Mouse (Mus musculus): ENCODE data around the gene Zfp810. TPM values are rescaled to one million over a fixed set of nuclear protein-coding genes. Genes with fewer than 3 reads are reported as not detected.

Zfp810 gene
- total RNA-seq, 2 experiments from 2014 or later = 8.2 to 9.1 TPM

DNA sequence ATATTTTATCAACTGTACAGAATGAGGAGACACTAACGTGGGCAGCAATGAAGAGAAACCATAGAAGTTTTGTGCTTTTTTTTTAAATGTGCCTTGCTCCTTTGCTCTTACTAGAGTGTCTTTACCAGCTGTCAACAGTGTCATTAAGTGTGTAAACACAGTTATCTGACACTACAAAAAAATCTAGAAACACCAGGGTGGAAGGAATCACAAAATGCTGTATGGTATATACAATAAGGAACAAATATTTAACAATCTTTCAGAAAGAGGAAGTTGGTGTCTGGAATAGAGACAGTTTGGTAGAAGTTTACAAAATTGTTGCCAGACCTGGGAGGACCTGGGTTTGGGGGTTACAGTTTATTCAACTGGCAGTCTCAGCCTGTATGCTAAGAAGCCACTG, 45.9 kb downstream of the Zfp810 start:
- no peak for ATAC-seq (ENCODE audit: poor library complexity, severe bottlenecking)

DNA sequence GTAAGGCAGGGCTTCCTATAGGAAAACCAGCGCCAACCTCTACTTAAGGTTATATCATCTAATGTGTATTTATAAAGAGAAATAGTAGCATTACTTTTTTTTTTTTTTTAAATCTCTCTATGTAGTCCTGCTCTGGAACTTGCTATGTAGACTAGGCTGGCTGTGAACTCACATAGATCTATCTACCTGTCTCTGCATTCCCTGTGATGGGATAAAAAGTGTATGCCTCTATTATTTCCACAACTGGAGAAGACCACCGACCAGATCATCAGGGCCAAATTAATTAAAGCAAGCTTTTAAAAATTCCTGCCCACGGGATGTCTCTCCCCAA, 47.4 kb downstream of the Zfp810 start:
- no peak for ATAC-seq (ENCODE audit: poor library complexity, severe bottlenecking)

DNA sequence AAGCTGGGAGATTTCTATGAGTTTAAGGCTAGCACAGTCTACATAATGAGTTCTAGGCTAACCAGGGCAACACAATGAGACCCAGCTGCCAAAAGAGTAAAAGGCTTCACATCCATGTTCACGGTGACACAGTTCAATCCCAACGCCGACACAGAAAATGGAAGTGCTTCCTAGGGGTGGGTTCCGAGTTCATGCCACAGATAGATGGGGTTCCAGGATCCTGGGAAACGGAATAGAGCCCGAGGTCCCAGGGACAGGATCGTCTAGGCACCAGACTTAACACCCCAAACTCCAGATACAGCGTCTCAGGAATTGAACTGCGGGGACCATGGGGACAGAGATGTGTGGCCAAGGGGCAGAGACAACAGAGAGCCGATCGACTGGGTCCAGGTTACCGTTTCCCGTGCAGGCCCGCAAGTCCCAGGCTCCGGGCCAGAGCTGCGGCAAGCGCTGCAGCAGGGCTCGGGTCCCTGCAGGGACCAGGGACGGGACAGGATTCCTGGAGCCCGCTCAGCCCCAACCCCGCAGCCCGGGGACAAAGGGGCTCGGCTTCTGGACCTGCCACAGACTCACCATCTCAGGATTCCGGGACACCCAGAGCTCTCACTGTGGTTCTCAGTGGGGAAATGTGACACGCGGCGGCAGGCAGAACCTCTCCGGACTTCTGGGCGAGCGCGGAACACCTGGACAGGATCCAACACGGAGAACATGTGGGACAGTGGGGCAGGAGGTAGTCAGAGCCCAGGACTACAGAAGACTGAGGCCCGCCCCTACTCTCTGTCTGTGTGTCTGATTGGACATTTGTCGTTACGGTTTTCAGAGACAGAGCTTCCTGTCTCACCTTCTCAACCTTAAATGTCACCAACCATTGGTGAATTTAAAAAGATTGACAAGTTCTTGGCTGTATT, 48.0 kb downstream of the Zfp810 start, which contains the start of gene Zfp599:
Gene Zfp599, minus strand, starts transcription at position 712 of the 908 bp plus-strand sequence.
- peak; percentile 92 for ATAC-seq (ENCODE audit: poor library complexity, severe bottlenecking)

DNA sequence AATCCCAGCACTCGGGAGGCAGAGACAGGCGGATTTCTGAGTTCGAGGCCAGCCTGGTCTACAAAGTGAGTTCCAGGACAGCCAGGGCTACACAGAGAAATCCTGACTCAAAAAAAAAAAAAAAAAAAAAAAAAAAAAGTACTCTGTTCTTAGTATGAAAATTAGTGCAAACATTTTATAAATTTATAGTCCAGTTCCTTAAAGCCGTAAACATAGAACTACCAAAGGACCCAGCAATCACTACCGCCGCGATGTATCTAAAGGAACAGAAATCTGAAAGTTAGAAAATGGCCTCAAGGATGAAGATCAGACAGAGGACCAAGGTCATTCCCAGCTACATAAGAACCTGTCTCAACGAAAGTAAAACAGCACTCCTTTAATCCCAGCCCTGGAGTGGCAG, 48.7 kb downstream of the Zfp810 start:
- ATAC-seq (ENCODE audit: poor library complexity, severe bottlenecking) = no peak

DNA sequence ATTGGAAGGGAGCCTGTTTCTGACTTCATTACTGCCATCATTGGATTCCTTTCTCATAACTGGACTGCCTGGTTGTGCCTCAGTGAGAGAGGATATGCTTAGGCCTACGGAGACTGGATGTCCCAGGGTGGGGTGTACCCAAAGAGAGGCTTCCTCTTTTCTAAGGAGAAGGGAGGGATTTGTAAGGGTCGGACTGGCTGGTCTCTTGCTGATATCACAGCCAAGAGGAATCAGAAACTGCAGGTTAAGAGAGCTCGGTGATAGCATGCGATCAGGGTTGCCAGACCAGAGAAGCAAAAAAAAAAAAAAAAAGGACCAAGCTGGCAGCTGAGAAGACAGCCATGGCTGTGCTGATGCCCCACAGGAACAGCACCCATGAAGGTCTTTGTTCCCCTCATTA, 50.9 kb downstream of the Zfp810 start:
- no peak for ATAC-seq (ENCODE audit: poor library complexity, severe bottlenecking)

DNA sequence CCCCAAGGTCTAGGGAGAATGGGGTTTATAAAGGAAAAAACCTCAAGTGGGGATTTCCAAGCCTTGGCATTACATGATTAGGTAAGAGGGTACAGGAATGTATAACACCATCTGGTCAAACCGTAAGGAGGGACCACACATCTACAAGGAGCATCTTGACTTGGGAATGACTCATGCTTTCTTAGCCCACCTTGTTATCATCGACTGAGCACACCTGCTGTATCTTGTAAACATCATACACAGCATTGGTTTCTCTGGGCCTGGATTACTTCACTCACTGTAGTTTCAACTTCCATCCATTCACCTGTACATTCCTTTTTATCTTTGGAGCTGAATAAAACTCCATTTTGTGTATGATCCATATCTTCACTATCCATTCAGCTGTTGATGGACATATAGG, 63.2 kb downstream of the Zfp810 start:
- ATAC-seq (ENCODE audit: poor library complexity, severe bottlenecking) = no peak

DNA sequence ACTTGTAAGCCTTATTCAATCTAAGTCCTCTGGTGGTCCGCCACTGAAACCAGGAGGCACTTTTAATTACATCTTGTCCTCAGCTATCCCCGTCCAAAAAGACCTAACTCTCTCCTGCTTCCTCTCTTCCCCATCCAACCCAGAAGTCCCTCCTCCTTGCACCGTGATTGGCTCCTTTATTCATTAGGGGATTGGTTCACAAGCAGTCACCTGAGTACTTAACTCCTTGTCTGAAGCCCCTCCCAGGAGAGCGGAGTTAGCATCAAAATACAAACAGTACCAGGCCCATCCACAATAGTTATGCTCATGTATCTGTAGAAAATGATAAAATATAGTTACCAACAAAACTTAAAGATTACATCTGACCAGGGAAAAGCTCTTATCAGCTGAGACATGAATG, 67.4 kb downstream of the Zfp810 start:
- ATAC-seq (ENCODE audit: poor library complexity, severe bottlenecking) = no peak

DNA sequence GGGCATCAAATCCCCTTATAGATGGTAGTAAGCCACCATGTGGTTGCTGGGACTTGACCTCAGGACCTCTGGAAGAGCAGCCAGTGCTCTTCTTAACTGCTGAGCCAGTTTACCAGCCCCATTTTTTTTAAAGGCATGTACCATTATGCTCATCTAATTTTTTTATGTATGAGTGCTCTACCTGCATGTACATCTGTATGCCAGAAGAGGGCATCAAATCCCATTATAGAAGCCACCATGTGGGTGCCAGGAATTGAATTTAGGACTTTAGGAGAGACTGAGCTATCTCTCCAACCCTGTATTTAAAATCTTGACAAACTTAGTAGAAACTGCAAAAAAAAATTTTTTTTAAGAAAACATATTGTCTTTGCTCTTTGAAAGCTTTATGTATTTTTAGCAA, 76.9 kb downstream of the Zfp810 start:
- ATAC-seq (ENCODE audit: poor library complexity, severe bottlenecking) = peak; percentile 36; the same call in 1 of the 2 replicates

DNA sequence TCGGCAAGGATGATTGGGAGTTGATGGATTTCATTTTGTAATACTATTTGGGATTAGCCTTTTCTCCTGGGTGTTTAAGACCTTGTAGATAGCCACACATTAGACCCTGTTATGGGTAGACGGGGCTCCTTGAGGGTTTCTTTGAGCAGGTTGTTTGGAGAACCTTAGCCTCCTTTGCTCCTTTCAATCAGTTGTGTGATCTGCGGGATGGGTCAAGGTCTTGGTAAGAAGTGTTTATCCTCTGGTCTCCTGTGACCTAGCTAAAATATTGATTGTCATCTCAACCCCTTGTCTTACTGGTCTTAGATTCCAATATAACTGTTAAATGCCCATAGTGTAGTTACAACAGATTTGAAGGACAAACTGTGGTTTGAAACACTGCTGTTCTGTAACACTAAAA, 77.4 kb downstream of the Zfp810 start:
- ATAC-seq (ENCODE audit: poor library complexity, severe bottlenecking) = no peak

DNA sequence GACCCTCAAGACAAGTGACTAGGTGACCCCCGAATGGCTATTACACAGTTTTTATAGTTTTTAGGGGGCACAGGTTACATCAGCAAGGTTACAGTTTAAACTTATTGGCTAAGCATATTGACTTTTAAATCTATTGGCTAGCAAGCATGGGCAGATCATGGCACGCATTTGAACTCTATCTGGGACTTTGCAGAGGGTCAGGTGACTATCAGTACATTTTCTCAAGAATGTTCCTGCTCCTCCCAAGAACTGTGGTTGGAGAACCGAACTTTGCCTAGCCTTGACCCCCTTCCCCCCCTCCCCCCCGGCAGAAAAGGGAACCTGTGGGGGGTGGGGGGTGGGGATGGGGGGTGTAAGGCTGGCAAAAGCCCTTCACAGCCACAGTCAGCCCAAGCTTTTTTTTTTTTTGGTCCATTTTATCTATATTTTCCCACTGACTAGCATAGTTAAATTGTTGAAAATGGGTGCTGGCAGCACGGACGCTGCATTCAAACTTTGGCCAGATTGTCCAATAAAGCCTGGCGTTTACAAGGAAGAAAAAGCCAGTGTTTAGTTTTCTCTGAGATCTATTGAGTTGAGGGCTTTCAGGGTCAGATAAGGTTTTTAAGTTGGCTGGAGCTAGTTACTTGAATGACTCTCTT, 77.9 kb downstream of the Zfp810 start:
- no peak for ATAC-seq (ENCODE audit: poor library complexity, severe bottlenecking)

DNA sequence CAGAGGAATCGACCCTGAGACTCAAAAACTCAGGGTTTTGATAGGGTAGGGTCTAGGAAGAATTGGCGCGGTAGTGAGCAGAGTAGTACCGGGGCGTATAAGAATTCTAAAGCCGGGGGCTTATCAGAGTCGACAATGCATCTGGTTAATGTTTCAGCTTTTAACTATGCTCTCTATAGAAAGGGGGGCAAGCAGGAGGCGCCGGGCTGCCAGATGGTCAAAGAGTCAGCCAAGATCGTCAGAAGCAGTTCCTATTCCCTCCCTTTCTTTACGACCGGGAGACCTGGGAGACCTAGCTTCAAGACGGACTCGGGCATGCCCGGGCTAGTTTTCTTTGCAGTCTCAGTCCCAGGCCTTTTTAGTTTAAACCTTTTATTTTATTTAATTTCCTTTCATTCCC, 80.6 kb downstream of the Zfp810 start:
- no peak for ATAC-seq (ENCODE audit: poor library complexity, severe bottlenecking)

Other genes with a start within 250 kb of the Zfp810 start
- not detected in 2 replicates for gene Gm49318, start 236.4 kb downstream of the Zfp810 start, total RNA-seq (2015)
- not detected in 2 replicates for gene Gm49318, start 236.4 kb downstream of the Zfp810 start, total RNA-seq (2017)
- gene Zfp653, start 236.3 kb downstream of the Zfp810 start, total RNA-seq (2015) = 4.4 and 6.1 TPM in 2 replicates
- gene Zfp653, start 236.3 kb downstream of the Zfp810 start, total RNA-seq (2017) = 6.2 and 8.6 TPM in 2 replicates
- 3.9 and 5.0 TPM in 2 replicates for gene Ecsit, start 222.2 kb downstream of the Zfp810 start, total RNA-seq (2015)
- gene Ecsit, start 222.2 kb downstream of the Zfp810 start, total RNA-seq (2017) = 10.8 and 11.1 TPM in 2 replicates
- gene Cnn1, start 208.4 kb downstream of the Zfp810 start, total RNA-seq (2015) = not detected in 2 replicates
- not detected in 2 replicates for gene Cnn1, start 208.4 kb downstream of the Zfp810 start, total RNA-seq (2017)
- gene Elof1, start 190.5 kb downstream of the Zfp810 start, total RNA-seq (2015) = 85.2 and 95.7 TPM in 2 replicates
- 29.7 and 42.0 TPM in 2 replicates for gene Elof1, start 190.5 kb downstream of the Zfp810 start, total RNA-seq (2017)
- 5.5 and 10.9 TPM in 2 replicates for gene Acp5, start 171.9 kb downstream of the Zfp810 start, total RNA-seq (2015)
- gene Acp5, start 171.9 kb downstream of the Zfp810 start, total RNA-seq (2017) = 4.4 and 6.6 TPM in 2 replicates
- gene Pigyl, start 150.8 kb downstream of the Zfp810 start, total RNA-seq (2015) = 19.7 and 22.1 TPM in 2 replicates
- gene Pigyl, start 150.8 kb downstream of the Zfp810 start, total RNA-seq (2017) = 22.8 and 24.8 TPM in 2 replicates
- not detected in 2 replicates for gene Zfp872, start 119.6 kb downstream of the Zfp810 start, total RNA-seq (2015)
- gene Zfp872, start 119.6 kb downstream of the Zfp810 start, total RNA-seq (2017) = not detected in 2 replicates
- 39.2 and 40.2 TPM in 2 replicates for gene Zfp809, start 81.9 kb downstream of the Zfp810 start, total RNA-seq (2015)
- 33.4 and 34.6 TPM in 2 replicates for gene Zfp809, start 81.9 kb downstream of the Zfp810 start, total RNA-seq (2017)
- 0.33 and 0.80 TPM in 2 replicates for gene Zfp599, start 47.8 kb downstream of the Zfp810 start, total RNA-seq (2015)
- gene Zfp599, start 47.8 kb downstream of the Zfp810 start, total RNA-seq (2017) = 0.85 and 1.8 TPM in 2 replicates
- 100 and 102 TPM in 2 replicates for gene Anln, start 81.5 kb upstream of the Zfp810 start, total RNA-seq (2015)
- gene Anln, start 81.5 kb upstream of the Zfp810 start, total RNA-seq (2017) = 73.3 and 81.7 TPM in 2 replicates
- gene 9530077C05Rik, start 103.9 kb upstream of the Zfp810 start, total RNA-seq (2015) = 2.2 and 2.7 TPM in 2 replicates
- gene 9530077C05Rik, start 103.9 kb upstream of the Zfp810 start, total RNA-seq (2017) = 3.4 and 5.8 TPM in 2 replicates
- gene Gm17545, start 146.6 kb upstream of the Zfp810 start, total RNA-seq (2015) = not detected in 2 replicates
- gene Gm17545, start 146.6 kb upstream of the Zfp810 start, total RNA-seq (2017) = not detected in 2 replicates
- 107 and 118 TPM in 2 replicates for gene Rp9, start 162.1 kb upstream of the Zfp810 start, total RNA-seq (2015)
- gene Rp9, start 162.1 kb upstream of the Zfp810 start, total RNA-seq (2017) = 113 and 155 TPM in 2 replicates
- gene Bbs9, start 168.1 kb upstream of the Zfp810 start, total RNA-seq (2015) = 7.3 and 12.2 TPM in 2 replicates
- gene Bbs9, start 168.1 kb upstream of the Zfp810 start, total RNA-seq (2017) = 8.2 and 13.2 TPM in 2 replicates